Mouse (Mus musculus): ENCODE results near the gene Cog4.
A peak's percentile ranks its signal among the peaks of the same experiment; 100 is the strongest.
"Not testable (repeated sequence)": the region's sequence is repeated elsewhere in the genome, so short reads cannot be mapped to it uniquely, and the experiment has no call there.

Cog4 gene

DNA sequence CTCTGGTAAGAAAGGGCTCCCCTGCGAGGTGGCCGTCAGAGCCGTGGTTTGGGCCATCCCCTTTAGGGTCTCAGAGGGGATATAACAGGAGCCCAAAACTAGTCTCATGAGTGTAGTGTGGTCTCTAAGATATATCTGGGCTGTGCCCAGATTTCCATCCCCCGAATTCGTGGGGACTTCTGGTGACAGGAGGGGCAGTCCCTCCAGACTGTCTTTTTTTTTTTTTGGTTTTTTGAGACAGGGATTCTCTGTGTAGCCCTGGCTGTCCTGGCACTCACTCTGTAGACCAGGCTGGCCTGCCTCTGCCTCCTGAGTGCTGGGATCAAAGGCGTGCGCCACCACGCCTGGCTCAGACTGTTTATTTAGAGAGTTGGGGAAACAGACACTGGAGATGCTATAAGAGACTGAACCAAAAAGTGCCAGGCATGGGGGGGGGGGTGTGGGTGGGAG is 79.3 kb downstream of the Cog4 start:
- no peak for DNase-seq (ENCODE audit: low spot score)

DNA sequence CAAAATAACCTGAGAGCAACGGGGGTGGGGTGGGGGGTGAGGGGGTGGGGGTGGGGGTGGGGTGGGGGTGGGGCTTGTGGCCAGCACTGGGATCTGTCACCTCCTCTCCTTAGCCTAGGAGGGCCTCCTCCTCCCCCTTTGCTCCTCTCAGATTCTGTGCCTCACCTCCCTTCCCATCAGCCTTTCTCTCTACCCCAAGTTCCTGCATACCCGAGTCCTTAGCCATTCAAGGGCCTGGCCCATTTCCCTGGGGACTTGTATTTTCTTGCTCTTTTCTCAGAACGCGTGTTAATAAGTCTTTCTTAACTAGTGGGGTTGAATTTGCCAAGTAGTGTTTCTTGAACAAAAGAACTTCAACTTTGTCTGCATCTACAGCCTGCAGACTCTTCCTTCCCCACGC is 80.3 kb downstream of the Cog4 start:
- DNase-seq (ENCODE audit: low spot score): no peak

DNA sequence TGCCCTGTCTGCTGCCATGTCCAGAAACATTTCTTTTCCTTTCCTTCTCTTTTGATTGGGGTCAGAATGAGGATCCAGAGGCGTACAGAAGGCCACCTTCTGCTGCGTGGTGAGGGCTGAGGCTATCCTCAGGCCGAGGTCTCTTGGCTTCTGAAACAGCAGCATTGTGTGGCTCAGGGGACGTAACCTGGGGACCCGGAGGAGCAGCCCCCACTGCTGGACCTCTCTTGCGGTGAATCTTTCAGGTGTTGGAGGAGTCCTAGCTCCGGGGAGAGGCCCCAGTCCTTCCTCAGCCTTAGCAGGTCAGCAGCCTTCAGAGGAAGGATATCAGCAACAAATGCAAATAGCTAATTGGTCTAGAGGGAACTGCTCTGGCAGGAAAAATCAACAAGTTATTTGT is 82.0 kb downstream of the Cog4 start:
- DNase-seq (ENCODE audit: low spot score): no peak

DNA sequence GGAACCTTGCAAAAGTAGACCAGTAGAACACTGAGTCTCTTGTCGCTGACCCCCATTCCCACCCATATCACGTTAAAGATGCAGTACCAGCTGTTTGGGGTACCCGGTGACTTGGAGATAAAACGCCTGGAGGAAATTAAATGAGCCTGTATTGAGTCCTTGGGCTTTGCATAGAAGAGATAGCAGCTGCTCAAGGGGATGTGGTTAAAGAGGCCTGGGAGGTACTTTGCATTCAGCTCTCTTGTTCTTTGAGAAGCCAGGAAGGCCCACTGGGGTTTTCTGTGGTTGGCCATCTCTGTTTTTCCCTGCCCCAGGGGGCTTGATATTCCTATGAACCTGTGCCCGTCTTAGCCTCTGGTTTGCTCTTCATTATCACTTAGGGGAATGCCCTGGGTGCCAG is 82.7 kb downstream of the Cog4 start:
- DNase-seq (ENCODE audit: low spot score): no peak

DNA sequence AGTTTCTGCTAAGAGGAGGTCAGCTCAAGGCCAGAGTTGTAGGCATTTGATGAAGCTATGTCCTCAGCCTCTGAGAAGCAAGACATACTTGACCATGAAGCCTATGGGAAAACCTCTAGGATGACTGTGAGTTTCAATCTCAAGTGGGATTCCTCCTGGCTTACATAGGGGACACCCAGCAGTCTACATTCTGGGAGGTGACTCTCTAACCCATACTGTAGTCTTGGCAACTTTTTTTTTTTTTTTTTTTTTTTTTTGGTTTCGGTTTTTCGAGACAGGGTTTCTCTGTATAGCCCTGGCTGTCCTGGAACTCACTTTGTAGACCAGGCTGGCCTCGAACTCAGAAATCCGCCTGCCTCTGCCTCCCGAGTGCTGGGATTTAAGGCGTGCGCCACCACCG is 83.3 kb downstream of the Cog4 start:
- not testable (repeated sequence) for DNase-seq (ENCODE audit: low spot score)

DNA sequence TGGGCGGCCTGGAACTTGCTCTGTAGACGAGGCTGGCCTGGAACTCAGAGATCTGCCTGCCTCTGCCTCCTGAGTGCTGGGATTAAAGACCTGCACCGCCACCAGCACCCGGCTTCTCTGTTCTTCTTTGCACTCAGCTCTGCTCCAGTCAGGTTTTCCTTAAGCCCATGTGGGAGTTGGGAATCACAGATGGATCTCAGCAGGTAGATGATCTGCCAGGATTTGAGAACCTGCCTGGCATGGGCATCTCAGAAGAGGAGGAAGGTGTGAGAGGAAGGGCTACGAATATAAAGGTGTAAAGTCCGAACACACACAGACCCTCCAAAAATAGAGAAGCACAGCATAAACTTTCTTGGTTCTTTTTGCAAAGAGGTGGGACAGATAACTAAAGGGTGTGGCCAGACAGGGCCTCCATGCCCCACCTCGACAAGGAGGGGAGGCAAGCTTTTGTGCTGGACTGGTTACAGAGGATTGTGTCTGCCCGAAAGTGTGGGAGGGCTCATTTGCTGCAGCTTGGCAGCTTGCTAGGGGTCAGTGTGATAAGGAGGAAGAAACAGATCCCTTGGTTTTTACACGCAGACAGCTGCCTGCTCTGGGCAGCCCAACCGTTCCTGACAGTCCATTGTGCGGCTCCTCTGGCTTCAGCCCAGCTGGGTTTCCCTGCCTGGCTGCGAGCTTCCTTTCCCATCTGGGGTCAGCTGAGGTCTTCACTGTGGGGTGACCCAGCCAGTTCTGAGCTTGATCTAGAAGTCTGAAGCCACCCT is 85.0 kb downstream of the Cog4 start:
- DNase-seq (ENCODE audit: low spot score): peak; percentile 85

All from testis, postnatal 10 days (tissue).